Mouse (Mus musculus) limb, embryonic 14.5 days (tissue): ENCODE measurements at regions not wholly inside any gene's neighbourhood (a gene's known extent, or its start where the extent isn't known, plus 50 kb on each side); places are given as distances from the start of the nearest gene placed in this dataset.

Experiments
- ATAC-seq: fragments of 200-750 bp; cut with Nextera tagmentation; 2 replicates; pipeline ENCODE4 v1.8.0; 2017; ENCODE audit warnings: low read depth, moderate number of reproducible peaks, moderate TSS enrichment; ENCODE audit not compliant: low FRiP score
- DNase-seq: peaks from one replicate; pipeline ENCODE4 v3.0.0-alpha.2; 2015; ENCODE audit warnings: low spot score
- H3K27ac ChIP-seq: fragments of 300-500 bp; sonication (generic); replicated peaks from 2 replicates; pipeline ENCODE4 v1.5.1; 2014; ENCODE audit warnings: low read depth, mild to moderate bottlenecking, low read length, moderate library complexity, mixed read lengths
- H3K27me3 ChIP-seq: fragments of 300-500 bp; sonication (generic); 2 replicates; pipeline ENCODE4 v1.6.1; 2014; ENCODE audit warnings: low read length, mixed read lengths; ENCODE audit not compliant: control insufficient read depth, insufficient read depth
- H3K36me3 ChIP-seq: fragments of 300-500 bp; sonication (generic); 2 replicates; pipeline ENCODE4 v1.6.1; 2014; ENCODE audit warnings: mild to moderate bottlenecking, low read length, moderate library complexity, mixed read lengths; ENCODE audit not compliant: control insufficient read depth, insufficient read depth
- H3K4me1 ChIP-seq: fragments of 300-500 bp; sonication (generic); 2 replicates; pipeline ENCODE4 v1.6.1; 2014; ENCODE audit warnings: antibody characterized with exemption, low read length, mixed read lengths; ENCODE audit not compliant: control insufficient read depth, insufficient read depth
- H3K4me2 ChIP-seq: fragments of 300-500 bp; sonication (generic); replicated peaks from 2 replicates; pipeline ENCODE4 v1.6.1; 2014; ENCODE audit warnings: low read depth, mild to moderate bottlenecking, low read length, moderate library complexity; ENCODE audit not compliant: severe bottlenecking
- H3K4me3 ChIP-seq: fragments of 300-500 bp; sonication (generic); replicated peaks from 2 replicates; pipeline ENCODE4 v1.5.1; 2014; ENCODE audit warnings: low read length
- H3K9ac ChIP-seq: fragments of 300-500 bp; sonication (generic); 2 replicates; pipeline ENCODE4 v1.6.1; 2014; ENCODE audit warnings: mild to moderate bottlenecking, low read depth, low read length, moderate library complexity; ENCODE audit not compliant: severe bottlenecking
- H3K9me3 ChIP-seq: fragments of 300-500 bp; sonication (generic); 2 replicates; pipeline ENCODE4 v1.6.1; 2016; ENCODE audit warnings: low read length; ENCODE audit not compliant: control insufficient read depth
- POLR2A ChIP-seq: fragments of 200-500 bp; IDR thresholded peaks from 2 replicates; pipeline ENCODE4 v1.8.0; 2012; ENCODE audit warnings: inconsistent platforms, mild to moderate bottlenecking, moderate library complexity, borderline replicate concordance; ENCODE audit not compliant: insufficient read depth, insufficient read length; ENCODE audit errors: extremely low read depth
- WGBS: fragments of 180-500 bp; shearing (Covaris S2); extraction: QIAGEN DNeasy Blood & Tissue Kit; methylation state at CpG from one replicate; pipeline ENCODE4 v1.1.7; 2014; 5-methylcytosine and 5-hydroxymethylcytosine counted together

DNA sequence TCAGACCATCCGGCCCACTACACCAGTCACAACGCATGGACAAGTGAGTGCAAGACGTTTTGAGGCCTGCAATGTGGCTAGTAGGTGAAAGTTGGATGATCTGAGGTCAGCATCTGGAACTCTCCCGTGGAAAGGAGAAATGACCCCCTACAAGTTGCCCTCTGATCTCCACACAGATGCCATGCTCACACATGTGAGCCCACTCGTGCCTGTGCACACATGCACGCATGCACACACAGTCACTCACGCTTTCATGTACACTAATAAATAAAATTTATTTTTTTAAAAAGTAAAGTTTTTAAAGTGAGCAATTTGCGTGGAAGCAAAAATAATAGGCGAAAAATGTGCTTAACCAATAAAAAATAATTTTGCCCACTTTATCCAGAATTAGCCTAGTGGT is 147.5 kb upstream of the Jade1 start:
- Histone ChIP-seq H3K4me3 (peak overlapping the region; percentile 29; the same call in 1 of the 2 replicates), H3K9ac (no peak overlapping the region; the same call in 1 of the 2 replicates), H3K9me3 (no peaks in the 10 kb centered on the region), H3K27me3 (no peaks in the 10 kb centered on the region), H3K27ac (no peak overlapping the region), H3K4me2 (peak overlapping the region; percentile 55), H3K36me3 (no peaks in the 10 kb centered on the region), H3K4me1 (0 out of 2 replicates have a peak, but pooled peaks cover 3% of the 10 kb centered on the region)
- DNase-seq (no peak), ATAC-seq (no peak)
- TF ChIP-seq POLR2A, result no peak
- 79% methylated on average over 9 of the region's 9 CpGs for WGBS

DNA sequence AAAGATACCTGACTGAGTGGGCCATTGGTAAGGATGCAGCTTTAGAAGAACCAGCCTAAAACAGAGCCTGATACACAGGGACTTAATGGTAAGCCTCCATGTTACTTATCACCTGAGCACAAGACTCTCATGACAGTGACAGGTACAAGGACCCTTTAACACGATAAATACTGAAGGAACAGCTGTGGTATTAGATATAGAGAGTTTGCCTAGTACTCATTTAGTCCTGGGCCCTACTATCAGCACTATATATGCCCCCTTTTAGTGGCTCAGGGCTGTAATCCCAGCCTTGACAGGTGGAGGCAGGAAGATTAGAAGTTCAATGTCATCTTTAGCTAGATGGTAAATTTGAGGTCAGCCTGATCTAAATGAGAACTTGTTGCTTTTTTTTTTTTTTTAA is 148.0 kb upstream of the Jade1 start:
- Histone ChIP-seq H3K4me3 (no peak overlapping the region), H3K4me2 (no peak overlapping the region), H3K36me3 (no peaks in the 10 kb centered on the region), H3K9me3 (no peaks in the 10 kb centered on the region), H3K27me3 (no peaks in the 10 kb centered on the region), H3K9ac (no peak overlapping the region), H3K27ac (no peak overlapping the region), H3K4me1 (0 out of 2 replicates have a peak, but pooled peaks cover 3% of the 10 kb centered on the region)
- WGBS, result 86% methylated on average over 1 of the region's 1 CpGs
- DNase-seq (no peak), ATAC-seq (no peak)
- no peak for TF ChIP-seq POLR2A

DNA sequence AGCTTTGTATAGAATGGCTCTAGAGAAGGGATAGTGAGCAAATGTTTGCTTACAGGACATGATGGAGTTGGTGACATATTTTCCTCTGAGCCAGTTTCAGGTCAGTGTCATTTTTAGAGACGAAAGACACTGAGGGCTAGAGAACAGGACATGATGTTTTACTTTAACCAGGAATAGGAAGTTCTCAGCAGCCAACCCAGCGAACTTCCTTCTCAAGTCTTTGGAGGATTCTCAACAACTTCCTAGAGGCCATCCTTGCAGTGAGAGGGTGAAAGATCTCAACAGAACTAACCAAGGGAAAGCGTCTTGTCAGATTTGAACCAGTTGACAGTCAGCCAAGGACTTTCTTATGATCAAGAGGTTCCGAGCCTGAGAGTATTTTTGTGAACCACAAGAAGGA is 153.7 kb upstream of the Jade1 start:
- Histone ChIP-seq H3K4me1 (no peaks in the 10 kb centered on the region), H3K9ac (no peak overlapping the region), H3K27me3 (no peaks in the 10 kb centered on the region), H3K4me3 (no peak overlapping the region), H3K4me2 (no peak overlapping the region), H3K36me3 (no peaks in the 10 kb centered on the region), H3K9me3 (no peaks in the 10 kb centered on the region), H3K27ac (no peak overlapping the region)
- TF ChIP-seq POLR2A, result no peak
- ATAC-seq (no peak), DNase-seq (no peak)
- WGBS, result 88% methylated on average over 4 of the region's 4 CpGs

DNA sequence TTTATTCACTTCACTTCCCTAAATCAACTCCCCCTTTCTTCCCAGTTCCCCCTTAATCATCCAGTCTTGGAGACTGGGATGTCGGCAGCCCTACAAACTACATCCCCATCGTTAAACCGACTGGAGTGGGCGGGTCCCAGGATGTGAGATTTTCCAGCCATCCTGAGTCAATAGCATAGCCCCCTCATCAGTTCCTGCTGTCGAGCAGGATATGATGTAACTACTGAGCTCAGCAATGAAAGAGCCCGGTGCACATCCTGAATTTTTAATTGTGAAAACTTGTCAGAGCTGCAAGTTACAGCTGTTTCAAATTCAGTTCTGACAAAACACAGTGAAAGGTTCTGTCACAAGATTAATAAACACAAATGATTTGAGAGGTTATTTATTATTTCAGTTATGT is 165.7 kb upstream of the Jade1 start:
- no peak overlapping the region for H3K9ac ChIP-seq
- H3K36me3 ChIP-seq, result no peaks in the 10 kb centered on the region
- H3K27ac ChIP-seq, result no peak overlapping the region
- no peaks in the 10 kb centered on the region for H3K27me3 ChIP-seq
- H3K4me3 ChIP-seq, result no peak overlapping the region
- no peaks in the 10 kb centered on the region for H3K9me3 ChIP-seq
- 28% methylated on average over 6 of the region's 6 CpGs for WGBS
- ATAC-seq (no peak), DNase-seq (no peak)
- H3K4me1 ChIP-seq, result no peaks in the 10 kb centered on the region
- H3K4me2 ChIP-seq, result no peak overlapping the region
- TF ChIP-seq POLR2A, result no peak

DNA sequence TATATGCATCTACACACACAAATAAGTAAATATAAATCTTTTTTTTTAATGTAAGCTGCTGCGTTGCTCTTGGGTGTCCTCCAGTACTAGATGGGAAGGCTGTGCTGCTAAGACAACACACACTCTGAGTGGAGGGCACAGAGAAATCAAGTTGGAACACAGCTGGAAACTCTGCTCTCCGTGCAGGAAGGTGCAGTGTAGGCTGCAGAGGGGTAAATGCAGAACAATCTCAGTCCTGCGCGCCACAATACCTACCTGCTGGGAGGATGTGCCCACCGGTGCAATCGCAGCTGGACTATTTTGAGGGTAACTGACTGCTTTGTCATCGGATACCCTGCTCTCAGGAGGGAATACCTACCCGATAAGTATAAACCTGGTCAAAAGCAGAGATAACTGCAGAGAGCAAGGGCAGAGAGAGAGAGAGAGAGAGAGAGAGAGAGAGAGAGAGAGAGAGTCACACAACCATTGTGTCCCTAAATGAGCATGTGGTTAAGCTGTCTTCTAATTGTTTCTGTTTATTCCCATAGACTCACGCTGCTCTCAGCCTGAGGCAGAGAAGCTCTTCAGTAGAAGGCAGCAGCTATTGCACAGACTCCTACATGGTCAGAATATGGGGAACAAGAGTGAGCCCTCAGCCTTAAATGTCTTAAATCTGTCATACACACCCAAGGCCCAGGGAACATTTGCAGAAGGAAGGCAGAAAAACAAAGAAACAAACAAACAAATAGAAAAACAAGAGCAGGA is 167.9 kb upstream of the Jade1 start:
- ATAC-seq (no peak), DNase-seq (no peak)
- no peak overlapping the region for H3K27ac ChIP-seq

More for the DNA sequence above, 167.9 kb upstream of the Jade1 start:
- no peak overlapping the region for H3K4me3 ChIP-seq
- no peaks in the 10 kb centered on the region for H3K36me3 ChIP-seq
- 0 out of 2 replicates have a peak, but pooled peaks cover 3% of the 10 kb centered on the region for H3K4me1 ChIP-seq
- no peak overlapping the region for H3K9ac ChIP-seq
- no peaks in the 10 kb centered on the region for H3K9me3 ChIP-seq
- TF ChIP-seq POLR2A, result no peak
- no peaks in the 10 kb centered on the region for H3K27me3 ChIP-seq
- H3K4me2 ChIP-seq, result no peak overlapping the region
- 71% methylated on average over 9 of the region's 9 CpGs for WGBS
